Mouse (Mus musculus): Measurements from ENCODE around the gene Rnf130.

GRCm38 (mm10) chr11:49981321-49981963 lies 43.7 kb upstream of the Rnf130 start:
- TF ChIP-seq CTCF (conservative IDR thresholded peaks at IDR 0.05; ENCODE audit: insufficient read depth, insufficient read length, low read depth, low read length) (no peak), POLR2A (IDR thresholded peaks at IDR 0.05; ENCODE audit: low read depth, low read length) (no peak)

Measured in kidney, adult 2 months (tissue).